ENCODE assay signal across 11 mouse cellular contexts in the genomic region with DNA sequence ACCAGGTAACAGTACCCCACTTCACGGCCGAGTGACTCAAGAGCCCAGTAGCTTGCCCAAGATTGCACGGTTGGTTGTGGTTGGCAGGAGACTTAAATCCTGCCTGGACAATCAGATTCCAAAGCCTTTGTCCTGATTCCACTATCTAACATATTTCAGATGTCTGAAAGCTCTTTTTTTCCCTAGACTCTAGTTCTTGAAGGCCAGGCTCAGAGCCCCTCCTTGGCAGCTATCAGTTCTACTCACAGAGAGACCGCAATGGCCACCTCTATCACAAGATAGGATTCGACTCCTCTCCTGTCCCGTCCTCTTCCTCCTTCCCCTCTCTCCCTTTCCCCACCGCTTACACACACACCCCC. TPM values are rescaled to one million over a fixed set of nuclear protein-coding genes. Genes with fewer than 3 reads are reported as not detected.
A peak's percentile ranks its signal among the peaks of the same experiment; 100 is the strongest.
DNase-seq lines count a peak whose midpoint lies in the region; ATAC-seq and TF ChIP-seq lines count a peak whose summit lies in the region.
"Had no signal": no experiment of that assay in that cellular context is flagged by ENCODE, and none has a peak within 500 bp of the region (broad histone marks: within the 10 kb centered on the region; RNA-seq: fewer than 3 reads in every experiment).

No protein-coding gene starts in this region.

- peaks cover 6% of the 10 kb centered on the region for H3K9me3 ChIP-seq in erythroblast, embryonic 14.5 days (ENCODE audit: control insufficient read depth, low read length)
- no peaks in the 10 kb centered on the region for H3K9me3 ChIP-seq in kidney, embryonic 16.5 days (ENCODE audit: low read length)
- no peaks in the 10 kb centered on the region for H3K9me3 ChIP-seq in embryonic facial prominence, embryonic 14.5 days (ENCODE audit: control insufficient read depth, low read length)
- H3K9me3 ChIP-seq in liver, embryonic 14.5 days (ENCODE audit: control insufficient read depth, low read length) = no peaks in the 10 kb centered on the region

- TF ChIP-seq CTCF in liver, embryonic 14.5 days (IDR thresholded peaks at IDR 0.05; ENCODE audit: low read depth) = 0 out of 2 replicates have a peak, but pooled peaks have one; percentile 6

- H3K4me3 ChIP-seq in erythroblast, embryonic 14.5 days (replicated peaks) = peak overlapping the region; percentile 66
- peak overlapping the region; percentile 45 for H3K4me3 ChIP-seq in kidney, embryonic 16.5 days (ENCODE audit: low read length)
- peak overlapping the region; percentile 25; the same call in 1 of the 2 replicates for H3K4me3 ChIP-seq in embryonic facial prominence, embryonic 14.5 days (ENCODE audit: low read depth, low read length)
- H3K4me3 ChIP-seq in liver, embryonic 14.5 days (ENCODE audit: insufficient read depth in 1 of 2, low read depth in 2 of 2, low read length in 2 of 2) = peak overlapping the region; percentile 60 to 68

- peak overlapping the region; percentile 64 for H3K4me2 ChIP-seq in kidney, embryonic 16.5 days (replicated peaks; ENCODE audit: low read depth, low read length)
- peak overlapping the region; percentile 54 for H3K4me2 ChIP-seq in embryonic facial prominence, embryonic 14.5 days (ENCODE audit: low read depth, low read length)
- H3K4me2 ChIP-seq in liver, embryonic 14.5 days (ENCODE audit: low read depth) = peak overlapping the region; percentile 90

- peaks cover 75% of the 10 kb centered on the region for H3K4me1 ChIP-seq in erythroblast, embryonic 14.5 days (ENCODE audit: control insufficient read depth)
- H3K4me1 ChIP-seq in kidney, embryonic 16.5 days (ENCODE audit: insufficient read depth, low read length) = peaks cover 61% of the 10 kb centered on the region
- H3K4me1 ChIP-seq in embryonic facial prominence, embryonic 14.5 days (ENCODE audit: control insufficient read depth, insufficient read depth, low read length) = peaks cover 19% of the 10 kb centered on the region
- H3K4me1 ChIP-seq in liver, embryonic 14.5 days (replicated peaks; ENCODE audit: control insufficient read depth in 2 of 2, insufficient read depth in 2 of 2, low read length in 1 of 2) = peaks cover 39 to 51% of the 10 kb centered on the region in 2 experiments

- H3K36me3 ChIP-seq in erythroblast, embryonic 14.5 days (ENCODE audit: control insufficient read depth) = peaks cover 94% of the 10 kb centered on the region
- peaks cover 48% of the 10 kb centered on the region for H3K36me3 ChIP-seq in kidney, embryonic 16.5 days (ENCODE audit: insufficient read depth, low read length)
- H3K36me3 ChIP-seq in embryonic facial prominence, embryonic 14.5 days (ENCODE audit: control insufficient read depth, insufficient read depth, low read length) = peaks cover 63% of the 10 kb centered on the region
- H3K36me3 ChIP-seq in liver, embryonic 14.5 days (replicated peaks; ENCODE audit: control insufficient read depth, insufficient read depth, low read depth) = peaks cover 47% of the 10 kb centered on the region

- TF ChIP-seq EP300 in liver, embryonic 14.5 days (IDR thresholded peaks at IDR 0.05; ENCODE audit: low read depth) = no peak

- ATAC-seq in erythroblast, adult 5-6 weeks (replicated peaks; ENCODE audit: low FRiP score, poor library complexity, severe bottlenecking) = no peak
- no peak for ATAC-seq in kidney, embryonic 16.5 days (ENCODE audit: low FRiP score, low TSS enrichment)
- no peak for ATAC-seq in embryonic facial prominence, embryonic 14.5 days (ENCODE audit: low read depth)
- ATAC-seq in liver, embryonic 14.5 days (ENCODE audit: insufficient read depth) = peak; percentile 40
- ATAC-seq in erythroid progenitor cell, adult 5-6 weeks (replicated peaks; ENCODE audit: low FRiP score, poor library complexity, severe bottlenecking) = no peak

- H3K27me3 ChIP-seq in erythroblast, embryonic 14.5 days (ENCODE audit: control insufficient read depth) = no peaks in the 10 kb centered on the region
- H3K27me3 ChIP-seq in kidney, embryonic 16.5 days (ENCODE audit: insufficient read depth, low read length) = no peaks in the 10 kb centered on the region
- no peaks in the 10 kb centered on the region for H3K27me3 ChIP-seq in embryonic facial prominence, embryonic 14.5 days (replicated peaks; ENCODE audit: control insufficient read depth, insufficient read depth, low read length)
- H3K27me3 ChIP-seq in liver, embryonic 14.5 days (ENCODE audit: control insufficient read depth, insufficient read depth, low read length) = no peaks in the 10 kb centered on the region
- H3K27me3 ChIP-seq: Patski had no signal

- 40% methylated on average over 7 of the region's 7 CpGs for WGBS in kidney, embryonic 16.5 days
- WGBS in embryonic facial prominence, embryonic 14.5 days = 64% methylated on average over 7 of the region's 7 CpGs
- 32% methylated on average over 7 of the region's 7 CpGs for WGBS in liver, embryonic 14.5 days (ENCODE audit: insufficient replicate concordance)

- DNase-seq in kidney, postnatal 36 days = no peak
- DNase-seq in embryonic facial prominence, embryonic 14.5 days (ENCODE audit: low spot score) = no peak
- no peak for DNase-seq in liver, embryonic 14.5 days (ENCODE audit: low read depth in 3 of 3, low spot score in 3 of 3)
- no peak for DNase-seq in testis, postnatal 14 days (ENCODE audit: low spot score)

- H3K9ac ChIP-seq in kidney, embryonic 16.5 days (replicated peaks; ENCODE audit: low read length) = peak overlapping the region; percentile 65
- peak overlapping the region; percentile 51 for H3K9ac ChIP-seq in embryonic facial prominence, embryonic 14.5 days (ENCODE audit: low read depth, low read length)
- peak overlapping the region; percentile 87 for H3K9ac ChIP-seq in liver, embryonic 14.5 days (replicated peaks)

- H3K27ac ChIP-seq in kidney, embryonic 16.5 days (ENCODE audit: low read length) = peak overlapping the region; percentile 91
- peak overlapping the region; percentile 70 for H3K27ac ChIP-seq in embryonic facial prominence, embryonic 14.5 days (replicated peaks; ENCODE audit: low read depth, low read length)
- peak overlapping the region; percentile 89 for H3K27ac ChIP-seq in liver, embryonic 14.5 days

RNA-seq across cellular contexts. Expression of gene Adcy6, which starts 8.1 kb away (rescaled TPM):
- 1.6 TPM in 2 replicates for polyA plus RNA-seq in erythroblast, embryonic 14.5 days (2012)
- total RNA-seq in erythroblast, adult 5-6 weeks (2015; ENCODE audit: low replicate concordance) = 4.8 and 26.8 TPM in 2 replicates
- total RNA-seq in erythroblast, adult 5-6 weeks (2017; ENCODE audit: low replicate concordance) = 33.2 and 42.9 TPM in 2 replicates
- polyA plus RNA-seq in kidney, embryonic 16.5 days (2015; fragmentation: Nextera tagmentation; extraction: Ambion mirVana) = 24.4 and 26.0 TPM in 2 replicates
- polyA plus RNA-seq in embryonic facial prominence, embryonic 14.5 days (2014; fragmentation: Nextera tagmentation; extraction: Ambion mirVana) = 14.9 and 18.8 TPM in 2 replicates
- 11.3 and 13.1 TPM in 2 replicates for polyA plus RNA-seq in liver, embryonic 14.5 days (2012; rRNA removed)
- 4.2 and 5.7 TPM in 2 replicates for polyA plus RNA-seq in liver, embryonic 14.5 days (2014; fragmentation: Nextera tagmentation; extraction: Ambion mirVana)
- 62.3 and 81.3 TPM in 2 replicates for total RNA-seq in erythroid progenitor cell, adult 5-6 weeks (2015; ENCODE audit: low replicate concordance)
- total RNA-seq in erythroid progenitor cell, adult 5-6 weeks (2017; ENCODE audit: low replicate concordance) = 133 and 140 TPM in 2 replicates

RNA-seq across cellular contexts. Expression of gene Cacnb3, which starts 28.8 kb away (rescaled TPM):
- polyA plus RNA-seq in erythroblast, embryonic 14.5 days (2012) = not detected in 2 replicates
- total RNA-seq in erythroblast, adult 5-6 weeks (2015; ENCODE audit: low replicate concordance) = not detected in 2 replicates
- total RNA-seq in erythroblast, adult 5-6 weeks (2017; ENCODE audit: low replicate concordance) = not detected in 2 replicates
- 34.4 and 34.9 TPM in 2 replicates for polyA plus RNA-seq in kidney, embryonic 16.5 days (2015; fragmentation: Nextera tagmentation; extraction: Ambion mirVana)
- polyA plus RNA-seq in embryonic facial prominence, embryonic 14.5 days (2014; fragmentation: Nextera tagmentation; extraction: Ambion mirVana) = 29.0 and 37.0 TPM in 2 replicates
- 0.85 and 1.5 TPM in 2 replicates for polyA plus RNA-seq in liver, embryonic 14.5 days (2012; rRNA removed)
- 0.27 and 0.42 TPM in 2 replicates for polyA plus RNA-seq in liver, embryonic 14.5 days (2014; fragmentation: Nextera tagmentation; extraction: Ambion mirVana)
- not detected in 2 replicates for total RNA-seq in erythroid progenitor cell, adult 5-6 weeks (2015; ENCODE audit: low replicate concordance)
- total RNA-seq in erythroid progenitor cell, adult 5-6 weeks (2017; ENCODE audit: low replicate concordance) = 0.77 TPM in 1 of 2 replicates, not detected in the other
- total RNA-seq: hematopoietic stem cell, adult 5-6 weeks had no signal

RNA-seq across cellular contexts. Expression of gene 4930415O20Rik, which starts 31.0 kb away (rescaled TPM):
- not detected in 2 replicates for polyA plus RNA-seq in erythroblast, embryonic 14.5 days (2012)
- not detected in 2 replicates for total RNA-seq in erythroblast, adult 5-6 weeks (2015; ENCODE audit: low replicate concordance)
- not detected in 2 replicates for total RNA-seq in erythroblast, adult 5-6 weeks (2017; ENCODE audit: low replicate concordance)
- 0.41 and 0.69 TPM in 2 replicates for polyA plus RNA-seq in kidney, embryonic 16.5 days (2015; fragmentation: Nextera tagmentation; extraction: Ambion mirVana)
- polyA plus RNA-seq in embryonic facial prominence, embryonic 14.5 days (2014; fragmentation: Nextera tagmentation; extraction: Ambion mirVana) = not detected in 2 replicates
- not detected in 2 replicates for polyA plus RNA-seq in liver, embryonic 14.5 days (2012; rRNA removed)
- polyA plus RNA-seq in liver, embryonic 14.5 days (2014; fragmentation: Nextera tagmentation; extraction: Ambion mirVana) = not detected in 2 replicates
- total RNA-seq in erythroid progenitor cell, adult 5-6 weeks (2015; ENCODE audit: low replicate concordance) = not detected in 2 replicates
- total RNA-seq in erythroid progenitor cell, adult 5-6 weeks (2017; ENCODE audit: low replicate concordance) = not detected in 2 replicates
- total RNA-seq: hematopoietic stem cell, adult 5-6 weeks; left cerebral cortex, postnatal 10 days had no signal

RNA-seq across cellular contexts. Expression of gene Ccnt1, which starts 31.1 kb away (rescaled TPM):
- 0.41 and 0.61 TPM in 2 replicates for polyA plus RNA-seq in erythroblast, embryonic 14.5 days (2012)
- total RNA-seq in erythroblast, adult 5-6 weeks (2015; ENCODE audit: low replicate concordance) = 23.8 and 41.1 TPM in 2 replicates
- 37.2 and 38.3 TPM in 2 replicates for total RNA-seq in erythroblast, adult 5-6 weeks (2017; ENCODE audit: low replicate concordance)
- polyA plus RNA-seq in kidney, embryonic 16.5 days (2015; fragmentation: Nextera tagmentation; extraction: Ambion mirVana) = 64.4 and 76.4 TPM in 2 replicates
- 47.9 and 51.3 TPM in 2 replicates for polyA plus RNA-seq in embryonic facial prominence, embryonic 14.5 days (2014; fragmentation: Nextera tagmentation; extraction: Ambion mirVana)
- polyA plus RNA-seq in liver, embryonic 14.5 days (2012; rRNA removed) = 6.1 and 8.2 TPM in 2 replicates
- polyA plus RNA-seq in liver, embryonic 14.5 days (2014; fragmentation: Nextera tagmentation; extraction: Ambion mirVana) = 23.7 and 24.7 TPM in 2 replicates
- total RNA-seq in erythroid progenitor cell, adult 5-6 weeks (2015; ENCODE audit: low replicate concordance) = 80.0 and 121 TPM in 2 replicates
- total RNA-seq in erythroid progenitor cell, adult 5-6 weeks (2017; ENCODE audit: low replicate concordance) = 72.0 and 75.4 TPM in 2 replicates

Comparison
In these comparisons a context has a peak if more than half of its experiments do, and no peak if none do; other contexts are left out.
1. RNA of gene Cacnb3, which starts 28.8 kb away (polyA plus RNA-seq): 34.4 to 34.9 TPM in kidney, embryonic 16.5 days and 29.0 to 37.0 TPM in embryonic facial prominence, embryonic 14.5 days; 0.27 to 1.5 TPM in liver, embryonic 14.5 days and not detected in erythroblast, embryonic 14.5 days; every median in the first group is over 10 times any median in the second.
2. Peak in every context shown above with its lines, with median percentiles within 50 percentile points of each other: H3K4me3 ChIP-seq, H3K27ac ChIP-seq, H3K4me2 ChIP-seq and H3K9ac ChIP-seq.